Mouse (Mus musculus): Measurements from ENCODE around the gene Pqlc3. TPM values are rescaled to one million over a fixed set of nuclear protein-coding genes. Genes with fewer than 3 reads are reported as not detected.
A peak's percentile ranks its signal among the peaks of the same experiment; 100 is the strongest.
"Not testable (repeated sequence)": the region's sequence is repeated elsewhere in the genome, so short reads cannot be mapped to it uniquely, and the experiment has no call there.

Pqlc3 gene
- total RNA-seq (2021) = 1 to 10 TPM; 1.4 to 1.7 TPM
- long read RNA-seq, experiment 1 = 0 reads
- long read RNA-seq, experiment 2, partial matches to known transcripts = 0 of 5 reads
- long read RNA-seq, experiment 2, other reads (novel, unspliced or antisense) = 1 of 5 reads

DNA sequence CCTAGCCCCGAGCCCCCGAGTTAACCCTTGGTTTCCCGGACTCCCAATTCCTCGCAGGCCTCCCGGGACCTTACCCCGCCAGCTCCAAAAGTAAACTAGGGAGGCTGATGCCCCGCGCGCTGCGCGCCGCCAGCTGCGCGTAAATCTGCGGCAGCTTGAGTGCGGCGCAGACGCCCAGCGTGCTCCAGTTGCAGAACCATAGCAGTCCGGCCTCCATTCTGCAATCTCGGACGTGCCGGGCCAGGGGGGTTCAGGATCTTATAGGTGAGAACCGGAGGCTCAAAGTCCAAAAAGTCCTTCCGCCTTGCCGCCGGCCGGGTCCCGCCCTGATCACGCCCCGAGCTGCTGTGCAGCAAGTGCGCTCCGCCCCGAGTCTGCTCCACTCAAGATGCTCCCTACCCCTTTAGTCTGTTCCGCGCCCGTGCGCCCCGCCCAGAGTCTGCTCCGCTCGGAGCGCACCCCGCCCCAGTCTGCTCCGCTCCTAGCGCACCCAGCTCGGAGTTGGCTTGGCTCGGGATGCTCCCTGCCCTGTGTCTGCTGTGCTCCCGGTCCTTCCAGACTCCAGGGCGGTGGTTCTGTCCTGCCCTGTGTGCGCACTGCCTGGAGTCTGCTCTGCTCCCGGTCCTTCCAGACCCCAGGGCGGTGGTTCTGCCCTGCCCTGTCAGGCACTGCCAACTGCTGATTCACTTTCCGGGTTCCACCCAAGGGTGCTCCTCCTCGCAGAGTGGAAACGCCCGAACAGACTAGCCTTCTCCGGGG is at the start of gene Pqlc3:
Pqlc3 (minus strand) TSS at position 670 of the 759 bp plus-strand sequence.
- peak; percentile 78 to 86 for DNase-seq
- intact Hi-C loops (cut with DNase I) = no loop called here

DNA sequence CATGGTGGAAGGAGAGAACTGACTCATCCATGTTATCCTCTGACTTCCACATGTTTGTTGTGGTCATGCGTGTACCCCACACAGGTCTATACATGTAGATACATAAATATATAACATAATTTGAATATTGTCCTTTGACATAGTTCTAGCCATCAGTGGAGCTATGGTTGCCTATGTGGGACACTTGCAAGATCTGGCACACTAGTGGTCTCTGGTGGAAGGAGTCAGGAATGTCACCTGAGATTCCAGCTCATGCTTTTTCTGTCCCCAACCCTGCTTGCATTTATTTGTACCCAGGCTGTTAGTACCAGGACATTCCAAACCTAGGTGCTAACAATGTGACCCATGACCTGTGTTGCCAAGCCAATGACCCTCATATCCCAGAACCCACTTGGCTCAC is 49.6 kb upstream of the Pqlc3 start:
- intact Hi-C loops (cut with DNase I) = no loop called here
- DNase-seq = no peak

DNA sequence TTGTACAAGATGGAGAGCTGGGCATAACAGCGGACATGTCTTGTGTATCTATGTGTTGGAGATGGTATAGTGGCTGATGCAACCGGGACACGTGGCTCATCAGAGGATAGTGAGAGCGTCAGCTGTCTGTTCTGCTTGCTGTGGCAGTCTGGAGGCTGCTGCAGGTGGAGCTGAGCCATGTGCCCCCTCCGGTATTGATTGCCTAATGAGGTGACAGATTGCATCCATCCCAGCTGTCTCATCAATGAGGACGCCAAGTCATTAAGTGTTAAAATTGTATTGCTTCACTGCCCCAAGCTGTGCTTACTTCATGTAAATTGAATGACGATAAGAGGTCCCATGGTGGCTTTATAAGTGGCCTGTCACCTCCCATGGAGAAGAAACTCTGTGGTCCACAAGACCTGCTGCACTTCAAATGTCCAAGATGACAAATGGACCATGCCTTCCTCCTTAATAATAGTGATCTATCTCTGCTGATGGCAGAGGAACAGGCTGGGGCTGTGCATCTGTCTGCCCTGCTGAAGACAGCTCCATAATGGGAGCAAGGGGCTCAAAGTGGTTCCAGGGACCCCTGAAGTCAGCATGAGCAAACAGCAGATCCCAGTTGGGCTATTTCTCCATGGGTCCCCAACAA is 48.9 kb upstream of the Pqlc3 start:
- no peak for DNase-seq
- intact Hi-C loops (cut with DNase I) = no loop called here

DNA sequence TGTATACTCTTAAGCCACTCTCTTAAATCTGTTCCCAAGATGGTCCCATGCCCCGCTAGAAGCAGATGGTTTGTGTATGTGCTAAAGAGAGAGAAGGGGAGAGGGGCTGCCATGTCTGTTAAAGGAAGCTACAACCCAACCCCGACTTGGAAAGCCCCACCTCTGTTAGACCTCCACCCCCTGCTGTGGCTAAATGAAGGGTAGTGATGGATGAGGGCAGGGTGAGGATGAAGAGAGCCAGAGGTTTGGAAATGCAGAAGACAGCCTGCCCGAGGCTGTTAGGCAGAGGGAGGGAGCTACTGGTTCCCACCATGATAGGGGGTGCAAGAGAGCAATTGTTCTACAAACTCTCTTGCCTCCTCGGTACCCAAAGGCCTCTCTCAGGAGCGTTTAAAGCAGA is 43.1 kb upstream of the Pqlc3 start:
- intact Hi-C loops (cut with DNase I) = no loop called here
- no peak for DNase-seq

DNA sequence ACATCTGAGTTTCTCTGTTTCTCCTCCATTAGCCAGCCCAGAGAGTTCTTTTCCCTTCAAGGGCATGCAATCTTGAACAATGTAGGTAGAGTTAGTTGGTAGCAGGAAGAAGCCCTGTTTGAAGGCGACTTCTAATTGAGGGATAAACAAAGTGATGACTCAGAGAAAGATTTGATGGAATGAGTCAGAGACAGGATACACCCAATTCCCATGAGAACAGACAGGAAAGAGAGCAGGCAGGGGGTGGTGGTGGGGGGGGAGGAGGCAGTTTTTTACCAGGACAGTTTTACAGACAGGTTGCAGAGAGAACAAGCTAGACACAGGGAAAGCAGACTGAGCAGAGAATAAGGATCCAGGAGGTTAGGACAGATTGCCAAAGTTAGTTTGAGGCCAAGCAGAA is 40.4 kb upstream of the Pqlc3 start:
- no peak for DNase-seq
- intact Hi-C loops (cut with DNase I) = no loop called here

DNA sequence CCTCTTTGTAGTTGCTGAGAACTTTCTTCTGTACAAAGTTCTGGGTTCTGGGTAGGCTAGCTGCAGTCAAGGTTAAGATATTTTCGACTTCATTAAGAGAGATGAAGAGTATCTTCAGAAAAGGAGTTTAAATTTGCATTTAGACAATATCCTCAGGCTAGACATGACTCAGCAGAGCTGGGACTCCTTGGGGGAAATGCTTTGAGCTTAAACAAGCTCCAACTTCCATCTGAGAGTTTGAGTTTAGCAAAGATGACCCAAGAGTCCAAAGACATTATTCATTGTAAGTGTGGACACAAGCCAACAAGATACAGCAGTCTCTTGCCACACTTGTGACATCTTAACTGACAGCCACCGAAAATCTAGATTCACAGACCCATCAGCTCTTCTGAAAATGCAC is 39.2 kb upstream of the Pqlc3 start:
- intact Hi-C loops (cut with DNase I) = no loop called here

DNA sequence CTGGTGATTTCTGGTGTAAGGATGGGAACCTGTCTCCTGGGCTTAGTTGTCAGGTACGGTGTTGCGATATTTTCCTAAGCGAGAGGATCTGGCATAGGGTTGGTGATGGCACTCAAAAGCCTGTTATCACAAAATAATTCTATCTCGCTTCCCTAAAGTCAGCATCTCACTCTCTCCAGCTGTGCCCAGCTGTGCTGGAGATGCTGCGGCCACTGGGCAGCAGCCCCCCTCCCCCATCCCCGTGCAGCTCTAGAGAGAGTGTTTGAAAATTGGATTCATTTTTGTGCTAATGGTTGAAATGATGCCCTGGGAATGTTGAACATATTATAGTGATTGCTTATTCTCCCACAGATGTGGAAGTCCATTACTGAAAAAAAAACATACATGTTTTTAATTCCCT is 38.0 kb upstream of the Pqlc3 start:
- no peak for DNase-seq
- intact Hi-C loops (cut with DNase I) = no loop called here

More for the DNA sequence above, 39.2 kb upstream of the Pqlc3 start:
- DNase-seq = no peak

DNA sequence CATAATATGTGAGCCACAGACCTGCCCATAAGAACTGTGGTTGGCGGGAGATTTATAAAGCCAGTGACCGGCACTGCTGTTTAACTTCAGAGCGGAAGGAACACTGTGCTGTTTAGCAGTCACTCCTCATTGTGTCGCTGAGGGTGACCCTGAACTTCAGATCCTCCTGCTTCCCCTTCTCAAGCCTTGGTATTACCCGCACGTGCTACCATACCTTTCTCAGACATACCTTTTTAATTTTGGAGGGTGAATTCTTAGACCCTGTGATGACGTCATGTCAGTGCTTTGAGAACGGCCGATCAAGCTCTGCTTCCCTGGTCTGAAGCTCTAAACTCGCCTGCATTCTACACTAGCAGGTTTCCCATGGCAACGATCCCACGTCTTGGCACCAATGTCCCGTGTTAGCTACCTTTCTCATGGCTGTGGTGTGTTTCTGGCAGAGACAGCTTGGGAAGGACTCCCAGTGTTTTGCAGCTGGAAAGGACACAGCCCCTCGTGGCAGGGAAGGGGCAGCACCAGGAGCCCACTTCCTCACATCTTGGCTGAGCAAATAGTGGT is 36.9 kb upstream of the Pqlc3 start:
- intact Hi-C loops (cut with DNase I) = no loop called here
- DNase-seq = no peak

DNA sequence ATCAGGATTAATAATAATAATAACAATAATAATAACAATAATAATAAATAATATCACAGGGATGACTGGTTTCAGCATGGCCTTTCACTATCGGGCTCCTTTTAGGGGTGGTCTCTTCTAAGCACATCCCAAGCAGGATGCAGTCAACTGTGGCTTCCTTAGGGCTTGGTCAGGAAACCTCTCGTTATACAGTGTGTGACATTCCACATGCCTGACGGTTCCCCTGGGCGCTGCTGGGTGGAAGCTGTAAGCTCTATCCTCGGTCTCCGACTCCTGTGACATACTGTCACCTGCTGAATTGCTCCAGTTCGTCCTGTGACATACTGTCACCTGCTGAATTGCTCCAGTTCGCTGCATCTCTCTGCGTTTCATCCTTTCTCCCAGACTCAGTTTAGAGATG is 36.3 kb upstream of the Pqlc3 start:
- no peak for DNase-seq
- intact Hi-C loops (cut with DNase I) = no loop called here

DNA sequence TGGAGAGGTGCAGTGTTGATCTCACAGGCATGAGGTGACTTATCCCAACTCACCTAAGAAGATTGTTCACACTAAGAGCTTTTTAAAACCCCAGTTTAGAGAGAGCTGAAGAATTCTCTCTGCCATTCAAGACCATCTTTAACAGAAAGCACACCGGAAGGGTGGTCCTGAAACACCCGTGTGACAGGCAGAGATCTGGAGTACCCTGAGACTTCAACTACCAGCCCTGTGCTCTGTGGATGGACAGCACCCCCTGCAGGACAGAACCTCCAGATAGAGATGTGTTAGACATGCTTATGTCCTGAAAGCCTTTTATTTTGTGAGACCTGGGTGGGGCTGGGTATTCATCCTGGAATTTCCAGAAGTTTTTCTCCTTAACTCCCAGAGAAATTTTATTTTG is 34.9 kb upstream of the Pqlc3 start:
- no peak for DNase-seq
- intact Hi-C loops (cut with DNase I) = loop anchor here (2.0 kb wide), 1 partner anchor 222 kb away; no protein-coding TSS in a partner anchor

DNA sequence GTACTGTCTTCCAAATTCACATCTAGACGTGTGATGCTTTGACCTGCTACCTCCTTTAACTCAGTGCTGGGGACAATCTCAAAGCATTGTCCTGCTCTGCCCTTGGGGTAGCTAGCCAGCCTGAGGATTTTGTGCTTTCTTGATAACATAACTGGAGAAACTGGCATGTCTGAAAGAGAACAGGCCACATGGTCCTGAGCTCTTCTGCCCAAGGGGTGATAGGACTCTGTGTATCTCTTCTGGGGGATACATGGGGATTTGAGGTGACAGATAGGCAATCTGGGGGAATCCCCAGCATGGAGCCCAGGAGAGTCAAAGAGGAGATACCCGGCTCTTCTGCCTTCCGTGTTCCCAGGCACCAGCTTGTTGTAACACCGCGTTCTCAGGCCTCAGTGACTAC is 34.5 kb upstream of the Pqlc3 start:
- DNase-seq = no peak
- intact Hi-C loops (cut with DNase I) = loop anchor here (2.0 to 5.0 kb wide), 2 partner anchors 208 to 222 kb away; no protein-coding TSS in a partner anchor

DNA sequence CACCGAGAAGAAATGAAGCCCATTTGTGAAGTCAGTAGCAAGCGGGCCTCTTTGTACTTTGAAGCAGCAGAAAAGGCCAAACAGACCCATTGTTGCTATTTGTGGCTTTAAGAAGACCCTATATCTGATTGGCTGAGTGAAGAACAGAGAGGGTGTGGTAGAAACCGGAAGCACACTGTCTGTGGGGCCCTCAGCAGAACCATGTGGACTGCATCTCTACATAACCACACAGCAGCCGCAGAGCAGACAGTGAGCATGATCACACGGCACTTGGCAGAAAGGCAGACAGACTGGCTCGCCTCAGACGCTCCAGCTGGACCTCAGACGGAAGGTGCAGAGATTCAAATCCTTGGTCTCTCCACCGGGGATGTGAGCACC is 33.2 kb upstream of the Pqlc3 start:
- no peak for DNase-seq
- intact Hi-C loops (cut with DNase I) = loop anchor here (5.0 kb wide), 1 partner anchor 209 kb away; no protein-coding TSS in a partner anchor

DNA sequence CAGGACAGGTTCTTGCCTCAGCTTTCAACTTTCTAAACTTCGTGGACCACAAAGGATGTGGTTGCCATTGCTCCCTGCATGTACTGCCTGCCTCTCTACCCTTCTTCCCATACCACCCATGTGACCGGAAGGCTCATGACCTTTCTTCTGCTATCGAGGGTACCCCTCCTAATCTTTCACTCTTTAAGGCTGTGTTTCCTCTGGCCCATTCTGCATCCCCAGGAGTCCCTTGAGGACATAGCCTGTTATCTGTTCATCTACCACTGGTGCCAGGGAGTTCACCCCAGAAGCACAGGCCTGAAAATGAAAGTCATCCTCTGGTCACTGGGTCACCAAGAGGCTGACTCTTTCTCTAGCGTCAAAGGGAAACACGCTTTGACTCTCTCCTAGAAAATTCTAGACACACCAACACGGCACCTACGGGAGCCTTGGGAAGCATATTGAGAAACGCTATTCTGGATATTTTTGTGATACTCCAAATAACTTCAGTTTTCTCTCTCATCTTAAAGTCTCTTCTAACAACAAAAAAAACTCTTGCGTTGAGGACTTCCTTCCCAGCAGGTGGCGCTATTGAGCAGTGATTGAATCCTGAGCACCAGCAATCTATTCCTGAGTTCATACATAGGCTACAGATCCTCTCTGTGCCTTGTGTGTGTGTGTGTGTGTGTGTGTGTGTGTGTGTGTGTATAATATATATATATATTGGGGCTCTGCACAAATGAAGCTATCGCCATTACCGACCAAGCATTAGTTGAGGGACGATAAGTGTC is 32.7 kb upstream of the Pqlc3 start:
- intact Hi-C loops (cut with DNase I) = loop anchor here (5.0 kb wide), 1 partner anchor 209 kb away; no protein-coding TSS in a partner anchor
- DNase-seq = peak; percentile 31 to 57

DNA sequence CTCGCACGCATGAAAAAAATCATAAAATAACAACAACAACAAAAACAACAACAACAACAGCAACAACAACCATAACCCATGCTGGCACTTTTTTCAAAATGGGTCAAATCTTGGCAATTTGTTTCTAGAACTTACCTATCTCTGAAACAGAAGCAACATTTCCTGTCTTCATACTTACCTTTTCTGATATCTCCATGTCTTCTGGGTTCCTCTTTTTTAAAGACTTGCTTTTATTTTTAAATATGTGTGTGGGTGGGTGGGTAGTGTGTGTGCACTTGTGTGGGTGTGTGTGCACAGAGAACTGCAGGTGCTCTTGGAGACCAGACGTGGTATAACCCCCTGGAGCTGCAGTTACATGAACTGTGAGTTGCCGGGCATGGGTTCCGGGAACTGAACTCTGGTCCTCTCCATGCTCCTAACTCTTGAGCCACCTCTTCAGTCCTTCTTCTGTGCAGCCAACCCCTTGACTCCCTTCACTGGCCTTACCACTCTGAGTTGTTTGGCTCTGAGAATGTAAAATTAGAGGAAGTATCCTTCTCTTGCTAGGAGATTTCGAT is 24.4 kb upstream of the Pqlc3 start:
- intact Hi-C loops (cut with DNase I) = no loop called here
- DNase-seq = no peak

DNA sequence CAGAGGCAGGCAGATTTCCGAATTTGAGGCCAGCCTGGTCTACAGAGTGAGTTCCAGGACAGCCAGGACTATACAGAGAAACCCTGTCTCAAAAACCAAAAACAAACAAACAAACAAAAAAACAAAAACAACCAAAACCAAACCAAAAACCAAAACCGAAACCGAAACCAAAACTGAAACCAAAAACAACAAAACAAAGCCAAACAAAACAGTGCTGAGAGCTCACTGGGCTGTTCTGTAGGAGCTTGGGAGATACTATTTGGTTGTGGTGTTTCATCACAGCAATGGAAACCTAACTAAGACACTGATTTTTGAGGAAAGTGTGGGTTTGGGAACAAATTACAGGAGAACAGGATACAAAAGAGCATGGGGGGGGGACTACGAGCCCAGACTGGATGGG is 21.9 kb upstream of the Pqlc3 start:
- DNase-seq = no peak
- intact Hi-C loops (cut with DNase I) = no loop called here

DNA sequence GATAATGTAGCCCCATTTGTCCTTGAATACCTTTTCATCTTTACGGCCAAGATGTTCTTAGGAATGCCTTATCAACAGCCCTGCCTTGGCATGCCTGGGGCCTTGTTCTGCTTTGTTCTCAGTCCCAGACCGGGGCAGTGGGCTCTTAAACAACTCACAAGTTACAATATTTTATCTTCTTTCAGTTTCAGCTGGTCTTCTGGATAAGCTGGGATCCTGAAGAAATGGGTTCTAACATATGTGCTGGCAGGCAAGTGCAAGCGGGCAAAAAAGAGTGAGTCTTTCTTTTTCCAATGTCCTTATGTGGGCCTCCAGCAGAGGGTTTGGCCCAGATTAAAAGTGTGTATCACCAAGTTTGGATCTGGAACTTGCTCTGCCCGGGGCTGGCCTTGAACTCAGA is 20.9 kb upstream of the Pqlc3 start:
- DNase-seq; intact Hi-C loops (cut with DNase I): not testable (repeated sequence)

DNA sequence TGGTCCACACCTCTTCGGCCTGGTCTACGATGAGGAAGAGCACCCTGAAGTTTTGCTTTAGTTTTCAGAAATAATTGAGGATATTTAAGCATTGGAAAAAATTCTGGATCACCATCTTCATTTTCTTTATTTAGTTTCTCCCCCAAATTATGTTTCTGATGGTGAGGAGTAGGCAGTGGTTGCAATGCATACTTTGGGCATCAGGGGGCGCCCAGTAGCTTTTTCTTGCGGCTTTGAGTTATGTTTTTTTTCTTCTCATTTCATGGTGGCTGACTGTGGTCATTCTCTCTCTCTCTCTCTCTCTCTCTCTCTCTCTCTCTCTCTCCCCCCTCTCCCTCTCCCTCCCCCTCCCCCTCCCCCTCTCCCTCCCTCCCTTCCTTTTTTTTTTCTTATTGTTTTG is 18.3 kb upstream of the Pqlc3 start:
- intact Hi-C loops (cut with DNase I) = loop anchor here (5.0 kb wide), 1 partner anchor 239 kb away; no protein-coding TSS in a partner anchor
- peak; percentile 35 to 37 for DNase-seq

DNA sequence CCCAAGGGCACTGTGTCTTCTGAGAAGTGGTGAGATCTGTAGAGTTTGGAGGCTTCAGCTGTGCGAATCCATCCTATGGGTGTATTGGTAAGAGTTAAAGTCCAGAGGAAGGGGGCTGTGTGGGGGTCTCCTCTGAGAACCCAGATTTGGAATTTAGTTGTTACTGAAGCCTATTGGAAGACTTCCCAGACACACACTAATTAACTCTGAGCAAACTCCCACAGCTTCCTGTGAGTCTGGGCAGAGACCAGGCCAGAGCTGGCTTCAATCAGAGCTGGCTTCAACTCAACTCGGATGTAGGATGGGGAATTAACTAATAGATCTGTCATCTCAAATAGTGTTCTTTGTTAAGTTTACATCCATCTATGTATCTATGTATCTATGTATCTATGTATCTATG is 15.5 kb upstream of the Pqlc3 start:
- intact Hi-C loops (cut with DNase I) = loop anchor here (5.0 kb wide), 1 partner anchor 242 kb away; no protein-coding TSS in a partner anchor
- no peak for DNase-seq

DNA sequence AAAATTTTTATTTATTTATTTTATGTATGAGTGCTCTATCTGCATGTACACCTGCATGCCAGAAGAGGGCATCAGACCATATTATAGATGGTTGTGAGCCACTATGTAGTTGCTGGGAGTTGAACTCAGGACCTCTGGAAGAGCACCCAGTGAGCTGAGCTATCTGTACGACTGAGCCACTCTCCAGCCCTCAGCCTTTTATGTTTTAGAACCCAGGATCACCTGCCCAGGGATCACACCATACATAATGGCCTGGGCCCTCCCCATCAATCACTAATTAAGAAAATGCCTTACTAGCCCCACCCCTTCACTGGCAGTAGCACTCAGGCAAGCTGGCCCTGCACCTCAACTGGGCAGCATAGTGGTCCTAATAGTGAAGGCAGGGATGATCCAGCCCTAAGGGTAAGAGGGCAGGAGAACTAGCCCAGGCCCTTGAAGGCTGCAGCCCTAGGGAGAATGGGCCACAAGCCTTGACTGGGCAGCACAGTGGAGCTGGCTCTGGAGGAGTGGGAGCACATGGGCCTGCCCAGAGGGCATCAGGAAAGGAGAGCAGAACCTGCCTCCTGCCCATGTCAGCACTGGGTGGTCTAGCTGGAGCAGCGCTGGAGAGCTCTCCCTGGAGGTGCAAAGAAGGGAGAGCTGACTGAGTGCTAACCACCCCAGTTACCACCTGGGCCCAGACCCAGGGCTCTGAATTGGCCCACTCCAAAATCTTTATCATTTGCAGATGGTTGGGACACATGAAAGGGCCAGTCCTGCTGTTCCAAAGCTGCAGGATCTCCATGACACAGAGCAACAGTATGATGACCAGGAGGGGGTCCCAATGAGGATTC is 12.1 kb upstream of the Pqlc3 start:
- intact Hi-C loops (cut with DNase I) = loop anchor here (5.0 kb wide), 1 partner anchor 295 kb away; no protein-coding TSS in a partner anchor
- no peak for DNase-seq

Data from gastrocnemius, postnatal 36 days (tissue).